Mouse (Mus musculus) heart, postnatal 14 days (tissue): Measurements from ENCODE around the gene Ereg. TPM values are rescaled to one million over a fixed set of nuclear protein-coding genes. Genes with fewer than 3 reads are reported as not detected.

Experiments
- DNase-seq, 2 experiments: peaks; one replicate each; pipeline ENCODE4 v3.0.0; 2021 to 2022
- intact Hi-C: fragments of 180-260 bp; cut with DNase I; formaldehyde crosslinking; loops from one replicate; pipeline ENCODE4 v1.15.1; 2025
- long read RNA-seq, 2 experiments: library from polyadenylated mRNA; stranded (forward); transcript quantifications; one replicate each; pipeline ENCODE4 v2.0.0; 2021
- total RNA-seq, 2 experiments: library from RNA; stranded (reverse); gene quantifications; 2 replicates each; pipeline ENCODE4 v1.2.3; 2021

The Ereg gene
- total RNA-seq: under 1 TPM; 0.07 TPM
- long read RNA-seq, experiment 1: 0 reads
- long read RNA-seq, experiment 2: 0 reads

GRCm38 (mm10) chr5:91074450-91074950 lies at the start of gene Ereg:
Gene Ereg, plus strand, starts transcription at chr5:91074622.
- peak; percentile 2 to 4 for DNase-seq
- intact Hi-C loops: no loop called here

GRCm38 (mm10) chr5:91027164-91027563 lies 47.3 kb upstream of the Ereg start, which contains the start of gene Epgn:
Gene Epgn, plus strand, starts transcription at chr5:91027464.
- intact Hi-C loops: no loop called here

GRCm38 (mm10) chr5:91027840-91028239 lies 46.6 kb upstream of the Ereg start:
- intact Hi-C loops: no loop called here
- no peak for DNase-seq

More at GRCm38 (mm10) chr5:91027164-91027563, 47.3 kb upstream of the Ereg start, which contains the start of gene Epgn:
- no peak for DNase-seq

- intact Hi-C loops: no loop called here
- no peak for DNase-seq
These were observed 43.8 kb upstream of the Ereg start for GRCm38 (mm10) chr5:91030629-91031028.

GRCm38 (mm10) chr5:91035341-91035740 lies 39.1 kb upstream of the Ereg start:
- no peak for DNase-seq
- intact Hi-C loops: no loop called here

- intact Hi-C loops: no loop called here
- DNase-seq: peak in 1 of 2 experiments; percentile 7
These were observed 37.8 kb upstream of the Ereg start for GRCm38 (mm10) chr5:91036628-91037027.

GRCm38 (mm10) chr5:91037756-91038155 lies 36.7 kb upstream of the Ereg start:
- DNase-seq: no peak
- intact Hi-C loops: no loop called here

GRCm38 (mm10) chr5:91038547-91038946 lies 35.9 kb upstream of the Ereg start:
- intact Hi-C loops: no loop called here

GRCm38 (mm10) chr5:91038963-91039362 lies 35.5 kb upstream of the Ereg start:
- DNase-seq: no peak
- intact Hi-C loops: no loop called here

More at GRCm38 (mm10) chr5:91038547-91038946, 35.9 kb upstream of the Ereg start:
- DNase-seq: peak; percentile 6 to 10

GRCm38 (mm10) chr5:91047987-91048386 lies 26.4 kb upstream of the Ereg start:
- DNase-seq: no peak
- intact Hi-C loops: no loop called here

GRCm38 (mm10) chr5:91048397-91048796 lies 26.0 kb upstream of the Ereg start:
- DNase-seq: no peak
- intact Hi-C loops: no loop called here

- DNase-seq: no peak
- intact Hi-C loops: no loop called here
These were observed 2.1 kb upstream of the Ereg start for GRCm38 (mm10) chr5:91072340-91072739.

GRCm38 (mm10) chr5:91073626-91074025 lies 796 bp upstream of the Ereg start:
- no peak for DNase-seq
- intact Hi-C loops: no loop called here

- DNase-seq: peak in 1 of 2 experiments; percentile 11
- intact Hi-C loops: no loop called here
These were observed 396 bp upstream of the Ereg start for GRCm38 (mm10) chr5:91074026-91074425.

GRCm38 (mm10) chr5:91075021-91075420 lies 599 bp downstream of the Ereg start:
- no peak for DNase-seq
- intact Hi-C loops: no loop called here

GRCm38 (mm10) chr5:91083016-91083415 lies 8.6 kb downstream of the Ereg start:
- DNase-seq: no peak
- intact Hi-C loops: loop anchor here (10.0 kb wide), 3 partner anchors 112 to 222 kb away; no protein-coding TSS in a partner anchor

- intact Hi-C loops: loop anchor here (10.0 kb wide), 3 partner anchors 110 to 220 kb away; no protein-coding TSS in a partner anchor
- no peak for DNase-seq
These were observed 10.9 kb downstream of the Ereg start for GRCm38 (mm10) chr5:91085291-91085690.

GRCm38 (mm10) chr5:91090301-91090700 lies 15.9 kb downstream of the Ereg start:
- DNase-seq: no peak
- intact Hi-C loops: no loop called here

- intact Hi-C loops: no loop called here
- no peak for DNase-seq
These were observed 23.6 kb downstream of the Ereg start for GRCm38 (mm10) chr5:91097911-91098614.

GRCm38 (mm10) chr5:91101742-91102141 lies 27.3 kb downstream of the Ereg start:
- intact Hi-C loops: no loop called here
- DNase-seq: no peak

GRCm38 (mm10) chr5:91103943-91104665 lies 29.7 kb downstream of the Ereg start:
- intact Hi-C loops: no loop called here
- no peak for DNase-seq
